Mouse (Mus musculus): ENCODE results near the gene Jak1.

Jak1 gene

DNA sequence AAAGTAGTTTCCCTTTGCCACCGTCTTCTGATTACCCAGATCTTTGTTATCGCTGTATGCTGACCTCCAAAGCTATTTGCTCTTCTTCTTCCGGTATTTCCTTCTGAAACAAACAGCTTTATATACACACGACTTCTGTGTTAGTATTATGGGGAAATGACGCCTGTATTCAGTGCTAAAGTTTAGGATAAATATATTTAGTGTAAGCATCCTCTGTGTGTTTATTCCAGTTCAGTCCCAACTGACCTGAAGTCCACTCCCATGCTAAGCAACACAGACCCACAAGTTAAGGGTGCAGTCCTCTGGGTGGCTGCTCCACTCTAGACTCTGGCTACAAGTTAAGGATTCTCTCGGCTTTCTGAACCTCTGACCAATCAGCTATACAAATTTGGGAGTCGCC is 144.1 kb downstream of the Jak1 start:
- no peak for TF ChIP-seq GATA4 (IDR thresholded peaks at IDR 0.05; ENCODE audit: insufficient replicate concordance, low read length)

- TF ChIP-seq GATA4 (IDR thresholded peaks at IDR 0.05; ENCODE audit: insufficient replicate concordance, low read length): no peak
Measured at GRCm38 (mm10) chr4:101107122-101107521, 158.0 kb downstream of the Jak1 start.

Data from liver, adult (tissue).